Mouse (Mus musculus): ENCODE measurements around the gene Krt86.
A peak's percentile ranks its signal among the peaks of the same experiment; 100 is the strongest.

Krt86 gene

GRCm38 (mm10) chr15:101472952-101473528, at the start of gene Krt86:
TSS of gene Krt86 (plus strand) at chr15:101473478.
- peak; percentile 44 for DNase-seq

- no peak for DNase-seq
These were observed 48.4 kb upstream of the Krt86 start for GRCm38 (mm10) chr15:101424914-101425313.

DNA sequence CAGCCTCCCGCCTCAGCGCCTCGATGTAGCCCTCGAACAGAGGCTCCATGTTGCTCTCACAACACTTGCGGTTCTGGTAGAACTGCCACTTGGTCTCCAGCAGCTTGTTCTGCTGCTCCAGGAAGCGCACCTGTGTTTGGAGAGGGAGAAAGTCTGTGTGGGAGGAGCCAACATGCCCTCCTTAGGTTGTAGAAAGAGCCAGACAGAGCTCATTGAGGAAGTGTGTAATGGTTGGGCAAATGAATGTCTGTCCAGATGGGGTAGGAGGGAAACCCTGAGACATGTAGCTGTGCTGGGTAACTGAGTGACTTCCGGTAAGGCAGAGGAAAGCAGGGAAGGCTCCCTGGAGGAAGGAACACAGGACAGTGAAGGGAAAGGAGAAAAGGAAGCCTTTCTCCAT, 36.7 kb upstream of the Krt86 start:
- DNase-seq, result no peak

DNA sequence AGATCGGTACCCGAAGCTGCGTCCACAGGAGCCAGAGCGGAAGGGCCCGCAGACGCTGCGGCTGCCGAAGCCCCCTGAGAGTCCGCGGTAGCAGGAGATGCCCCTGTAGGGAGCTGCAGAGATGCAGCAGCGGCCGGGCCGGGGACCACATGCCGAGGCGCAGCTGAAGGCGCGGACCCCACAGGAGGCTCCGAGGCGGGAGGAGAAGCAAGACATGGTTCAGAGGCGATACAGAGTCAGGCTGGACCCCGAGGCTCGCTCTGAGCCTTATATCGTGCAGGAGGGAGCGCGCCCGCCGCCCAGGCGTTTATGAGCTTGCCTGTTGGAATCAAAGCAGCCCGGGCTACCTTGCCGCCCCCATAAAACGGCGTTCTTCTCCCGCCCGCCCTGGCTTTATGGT, 34.7 kb upstream of the Krt86 start, which contains the start of gene Krt87:
Gene Krt87, minus strand, starts transcription at position 250 of the 400 bp plus-strand sequence.
- peak; percentile 12 for DNase-seq

- no peak for DNase-seq
These were observed 32.4 kb upstream of the Krt86 start for GRCm38 (mm10) chr15:101440837-101441236.

DNA sequence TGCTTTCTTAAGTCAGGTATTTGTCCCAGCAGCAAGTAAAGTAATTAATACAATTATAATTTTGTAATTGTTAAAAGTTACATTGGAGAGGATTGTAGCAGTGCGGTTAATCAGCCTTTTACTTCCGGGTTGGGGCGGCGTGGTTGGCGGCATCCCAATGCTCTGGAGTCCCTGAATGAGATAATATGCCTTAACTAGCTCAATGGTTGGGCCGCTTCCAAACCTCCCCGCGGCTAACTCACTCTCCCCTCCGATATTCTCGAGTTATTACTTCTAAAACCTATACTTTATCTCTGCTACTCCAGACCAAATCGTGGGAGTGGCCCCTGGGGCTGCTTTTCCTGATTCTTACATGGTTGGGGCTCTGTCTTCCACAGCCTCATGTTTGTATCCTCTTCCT, 26.7 kb upstream of the Krt86 start:
- DNase-seq, result no peak

GRCm38 (mm10) chr15:101447444-101447843, 25.8 kb upstream of the Krt86 start, which contains the start of gene Krt88:
TSS of gene Krt88 (plus strand) at chr15:101447744.
- DNase-seq, result no peak

DNA sequence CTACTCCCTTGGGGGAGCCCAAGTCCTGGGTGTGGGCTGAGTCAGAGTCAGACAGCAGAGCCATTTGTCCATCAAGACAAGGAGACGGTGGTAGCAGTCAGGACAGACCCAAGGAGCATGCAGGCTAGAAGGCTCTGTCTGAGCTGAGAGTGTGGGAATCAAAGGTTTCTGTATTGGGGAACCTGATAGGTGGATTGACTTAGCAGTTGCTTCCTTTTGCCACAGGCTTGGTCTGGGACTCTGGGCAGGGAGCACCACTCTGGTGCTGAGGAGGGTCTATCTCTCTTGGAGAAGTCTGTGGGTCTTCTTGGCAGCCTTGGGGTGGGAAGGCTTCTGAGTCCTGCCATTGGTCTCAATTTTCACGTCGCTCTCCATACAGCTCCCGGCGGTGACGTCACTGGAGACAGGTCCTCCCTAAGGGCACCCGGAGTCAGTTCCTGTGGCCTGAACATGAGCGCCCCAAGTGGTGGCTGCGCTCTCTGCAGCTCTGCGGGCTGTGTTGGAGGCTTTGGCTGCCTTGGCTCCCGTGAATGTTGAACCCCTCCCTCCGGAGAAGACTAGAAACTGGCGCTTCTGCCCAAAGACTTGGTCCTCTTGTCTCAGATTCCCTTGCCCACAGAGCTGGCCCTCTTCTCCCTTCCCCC, 20.1 kb upstream of the Krt86 start:
- DNase-seq, result peak; percentile 84

GRCm38 (mm10) chr15:101454774-101455173, 18.5 kb upstream of the Krt86 start:
- DNase-seq, result no peak

- no peak for DNase-seq
These were observed 18.0 kb upstream of the Krt86 start for GRCm38 (mm10) chr15:101455292-101455691.

DNA sequence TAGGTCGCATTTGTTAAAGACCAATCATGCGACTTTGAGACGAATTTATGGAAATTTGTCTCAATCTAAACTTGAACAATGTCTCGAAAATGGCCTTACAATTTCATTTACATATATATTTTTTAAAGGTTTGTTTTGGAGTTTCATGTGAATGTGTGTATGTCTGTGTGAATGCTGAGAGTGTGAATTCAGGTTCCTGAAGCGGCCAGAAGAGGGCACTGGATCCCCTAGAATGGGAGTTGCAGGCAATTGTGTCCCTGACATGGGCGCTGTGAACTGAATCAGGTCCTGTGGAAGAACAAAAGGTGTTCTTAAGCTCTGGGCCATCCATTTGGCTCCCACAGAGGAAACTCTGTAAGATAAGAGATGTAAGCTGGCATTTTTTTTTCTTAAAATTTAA, 17.4 kb upstream of the Krt86 start:
- no peak for DNase-seq

DNA sequence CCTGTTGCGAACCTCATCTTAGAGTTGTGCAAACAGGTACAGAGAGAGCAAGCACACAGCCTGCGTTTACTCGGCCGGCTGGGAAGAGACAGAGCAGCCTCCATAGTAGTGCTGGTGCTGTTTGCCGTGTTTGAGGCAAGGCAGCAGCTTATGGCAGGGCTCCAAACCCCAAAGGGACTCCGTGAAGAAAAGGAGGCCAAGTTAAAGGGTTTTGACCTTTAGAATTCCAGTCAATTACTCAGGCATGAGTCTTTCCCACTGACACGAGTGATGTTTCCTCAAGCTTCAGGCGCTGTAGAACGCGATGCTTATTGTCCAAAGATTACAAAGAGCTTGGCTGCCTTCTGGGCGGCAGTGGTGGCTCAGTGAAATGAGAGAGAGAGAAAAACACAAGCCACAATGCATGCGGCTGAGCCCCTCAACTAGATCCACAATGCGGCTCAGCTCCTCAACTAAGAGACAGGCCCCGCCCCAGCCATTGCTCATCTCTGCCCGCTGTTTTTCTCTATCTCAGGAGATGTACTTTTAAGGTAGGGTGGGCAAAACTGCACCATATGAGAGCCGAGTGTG, 14.8 kb upstream of the Krt86 start:
- no peak for DNase-seq

DNA sequence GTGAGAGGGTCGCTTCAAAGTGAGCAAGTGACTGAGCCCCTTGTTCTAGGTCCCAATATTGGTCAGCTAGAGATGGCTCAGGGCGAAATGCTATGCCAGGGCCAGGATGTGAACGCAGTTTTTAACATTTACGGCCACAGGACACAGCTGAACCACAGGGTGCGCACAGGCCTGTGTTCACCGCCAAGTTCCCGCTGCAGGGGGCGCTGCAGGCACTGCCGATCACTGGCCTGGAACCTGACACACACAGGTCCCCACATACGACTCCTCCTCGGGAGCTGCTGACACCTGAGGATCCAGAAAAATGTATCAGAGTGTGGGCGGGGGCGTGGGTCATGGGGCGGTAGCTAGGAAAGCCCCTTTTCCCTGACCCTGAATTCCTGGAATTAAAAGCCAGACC, 14.0 kb upstream of the Krt86 start:
- DNase-seq, result peak; percentile 58

DNA sequence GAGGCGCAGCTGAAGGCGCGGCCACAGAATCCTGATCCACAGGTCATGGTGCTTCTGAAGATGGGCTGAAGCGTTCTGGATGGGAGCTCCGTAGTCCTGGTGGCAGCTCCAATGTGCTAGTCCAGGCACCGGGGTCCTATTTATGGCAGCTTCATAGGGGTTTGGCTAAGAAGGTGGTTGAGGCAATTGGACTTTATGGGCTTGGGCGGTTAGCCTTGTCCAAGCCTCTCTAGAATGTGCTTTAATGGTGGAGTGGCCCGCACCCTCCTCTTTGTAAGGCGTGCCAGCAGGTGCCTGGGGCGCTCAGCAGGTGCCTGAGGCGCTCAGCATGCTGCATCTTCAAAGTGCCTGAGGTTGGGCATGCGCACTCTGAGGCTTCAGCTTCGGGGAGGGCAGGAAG, 9.6 kb upstream of the Krt86 start, which contains the start of gene Krt81:
Gene Krt81, minus strand, starts transcription at position 101 of the 400 bp plus-strand sequence.
- no peak for DNase-seq

DNA sequence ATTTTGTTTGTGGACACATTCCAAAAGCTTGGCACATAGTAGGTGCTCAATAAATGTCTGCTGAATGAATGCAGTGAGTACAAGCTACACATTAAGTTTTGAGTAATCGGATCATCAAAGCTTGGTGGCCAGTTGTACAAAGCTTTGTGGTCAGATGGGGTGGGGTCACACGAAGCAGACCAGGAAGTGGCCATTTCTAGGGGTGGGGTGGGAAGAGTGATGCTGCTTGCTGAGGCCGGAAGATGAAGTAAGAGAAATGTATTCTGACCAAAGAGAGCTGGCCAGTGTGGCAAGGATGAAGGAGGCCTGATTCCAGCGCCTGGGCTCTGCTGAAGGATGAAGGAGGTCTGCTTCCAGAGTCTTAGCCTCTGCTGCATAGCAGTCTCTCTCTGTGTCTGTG, 4.2 kb upstream of the Krt86 start:
- DNase-seq, result no peak

GRCm38 (mm10) chr15:101479007-101479665, 5.9 kb downstream of the Krt86 start:
- peak; percentile 93 for DNase-seq

DNA sequence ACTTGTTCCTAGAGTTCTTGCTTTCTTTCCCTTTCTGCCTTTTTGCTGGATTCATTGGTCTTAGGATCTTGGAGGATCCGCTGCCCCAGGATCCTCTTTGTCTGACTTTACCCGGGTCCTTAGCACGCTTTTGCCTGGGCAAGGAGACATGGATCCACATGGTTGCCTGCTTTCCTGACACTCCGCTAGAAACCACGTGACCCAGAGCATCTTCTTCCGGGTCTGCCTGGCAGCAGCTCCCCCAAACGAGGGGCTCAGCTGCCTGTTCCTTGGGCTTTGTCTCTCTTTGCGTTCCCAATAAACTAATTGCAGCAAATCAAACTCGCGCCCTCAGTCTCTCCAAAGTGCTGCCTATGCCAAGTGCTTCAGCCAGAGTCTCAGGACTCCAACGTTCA, 6.4 kb downstream of the Krt86 start:
- peak; percentile 38 for DNase-seq

DNA sequence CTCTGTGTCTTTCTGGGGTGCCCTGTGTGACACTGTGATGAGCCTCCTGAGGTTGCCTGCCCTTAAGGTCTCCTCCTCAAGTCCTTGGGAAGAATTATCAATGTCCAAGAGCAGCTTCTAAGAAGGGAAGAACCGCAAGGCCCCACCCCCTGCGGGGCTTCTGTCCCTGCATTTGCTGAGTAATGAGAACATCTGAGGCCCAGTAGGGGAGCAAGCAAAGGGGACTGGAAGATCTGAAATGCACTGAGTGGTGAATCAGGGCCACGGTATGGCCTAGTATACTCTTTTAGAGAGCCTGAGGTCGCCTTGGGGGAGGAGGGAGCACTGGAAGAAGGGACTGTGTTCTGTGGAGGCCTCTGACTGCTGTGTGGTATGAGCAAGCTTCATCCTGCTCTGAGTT, 8.8 kb downstream of the Krt86 start:
- DNase-seq, result no peak

GRCm38 (mm10) chr15:101483646-101484045, 10.4 kb downstream of the Krt86 start:
- no peak for DNase-seq

GRCm38 (mm10) chr15:101484939-101485338, 11.7 kb downstream of the Krt86 start:
- no peak for DNase-seq

DNA sequence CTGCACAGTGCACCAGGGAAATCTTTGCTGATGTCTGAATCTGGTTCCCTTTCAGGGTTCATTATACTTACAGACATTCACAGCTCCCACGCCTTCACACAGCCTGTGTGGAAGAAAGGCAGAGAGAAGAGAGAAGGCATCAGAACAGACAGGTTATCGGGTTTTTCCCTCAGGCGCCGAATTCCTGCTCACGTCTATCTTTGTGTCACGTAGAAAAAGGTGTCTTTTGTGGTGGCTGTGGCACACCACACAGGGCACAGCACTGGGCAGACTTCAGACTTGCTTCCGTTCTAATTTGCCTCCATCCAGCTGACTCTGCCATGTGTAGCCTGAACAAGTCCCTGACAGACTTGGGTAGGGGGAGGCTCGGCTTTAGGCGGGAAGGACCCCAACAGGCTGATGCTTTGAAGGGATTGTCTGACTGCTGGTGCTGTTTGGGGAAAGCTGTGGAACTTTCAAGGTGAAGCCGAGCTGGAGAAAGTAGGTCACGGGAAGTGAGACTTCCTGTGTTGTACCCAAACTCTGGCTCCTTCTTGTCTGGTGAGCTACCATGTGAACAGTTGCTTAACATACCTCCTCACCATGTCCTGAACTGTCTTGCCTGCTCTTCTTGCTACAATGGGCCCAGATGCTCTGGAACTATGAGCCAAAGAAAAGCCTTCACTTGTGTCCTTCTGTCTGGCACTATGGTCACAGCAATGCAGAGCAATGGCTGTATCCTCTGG, 12.8 kb downstream of the Krt86 start:
- peak; percentile 56 for DNase-seq

DNA sequence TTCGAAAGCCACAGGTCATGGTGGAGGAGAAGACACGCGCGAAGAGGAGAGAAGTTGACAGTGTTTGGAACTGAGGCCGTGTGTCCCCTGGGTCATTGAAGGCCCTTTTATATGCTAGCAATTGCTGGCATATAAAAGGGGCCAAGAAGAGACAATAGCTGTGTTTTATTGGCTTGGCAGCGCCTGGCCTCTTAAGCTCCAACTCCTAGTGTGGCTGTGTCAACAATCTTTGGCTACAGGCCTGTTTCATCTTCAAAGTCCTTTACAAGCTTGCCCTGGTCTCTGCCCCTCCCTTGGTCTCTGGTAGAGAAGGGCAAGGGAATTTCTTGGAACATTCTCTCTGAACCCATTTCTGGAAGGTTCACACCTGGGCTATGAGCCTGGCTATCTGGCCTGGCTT, 18.2 kb downstream of the Krt86 start, which contains the start of gene Krt83:
Gene Krt83, minus strand, starts transcription at position 82 of the 400 bp plus-strand sequence.
- DNase-seq, result no peak

- no peak for DNase-seq
These were observed 19.4 kb downstream of the Krt86 start for GRCm38 (mm10) chr15:101492718-101493117.

All from thymus, postnatal 4 days (tissue).